Mouse (Mus musculus): ENCODE measurements around the gene AU015836. TPM values are rescaled to one million over a fixed set of nuclear protein-coding genes. Genes with fewer than 3 reads are reported as not detected.
A peak's percentile ranks its signal among the peaks of the same experiment; 100 is the strongest.
"Not testable (repeated sequence)": the region's sequence is repeated elsewhere in the genome, so short reads cannot be mapped to it uniquely, and the experiment has no call there.

Gene AU015836
- polyA plus RNA-seq (2012; rRNA removed) = 0.05 and 0.06 TPM in 2 replicates

GRCm38 (mm10) chrX:93968444-93968843 lies at the start of gene AU015836:
Gene AU015836 (plus strand): TSS chrX:93968659.
- WGBS = 63% methylated on average over 14 of the region's 14 CpGs
- Histone ChIP-seq H3K4me1 (ENCODE audit: control insufficient read depth, insufficient read depth, low read length) (no peaks in the 10 kb centered on the region), H3K4me3 (replicated peaks; ENCODE audit: extremely low read depth, low read depth, low read length) (no peak within 1 kb of the TSS)
- no peak for DNase-seq
- no peak for TF ChIP-seq POLR2A (IDR thresholded peaks at IDR 0.05; ENCODE audit: borderline replicate concordance, extremely low read depth, low read depth, low read length)
- no peak for TF ChIP-seq CTCF (IDR thresholded peaks at IDR 0.05; ENCODE audit: insufficient read depth, low read length)

- DNase-seq = no peak
- 58% methylated on average over 3 of the region's 3 CpGs for WGBS
- TF ChIP-seq CTCF (IDR thresholded peaks at IDR 0.05; ENCODE audit: insufficient read depth, low read length) = no peak
- no peak for TF ChIP-seq POLR2A (IDR thresholded peaks at IDR 0.05; ENCODE audit: borderline replicate concordance, extremely low read depth, low read depth, low read length)
- Histone ChIP-seq H3K4me1 (ENCODE audit: control insufficient read depth, insufficient read depth, low read length) (no peaks in the 10 kb centered on the region), H3K4me3 (replicated peaks; ENCODE audit: extremely low read depth, low read depth, low read length) (no peak overlapping the region)
Observed at GRCm38 (mm10) chrX:93919017-93919416, 49.4 kb upstream of the AU015836 start.

DNA sequence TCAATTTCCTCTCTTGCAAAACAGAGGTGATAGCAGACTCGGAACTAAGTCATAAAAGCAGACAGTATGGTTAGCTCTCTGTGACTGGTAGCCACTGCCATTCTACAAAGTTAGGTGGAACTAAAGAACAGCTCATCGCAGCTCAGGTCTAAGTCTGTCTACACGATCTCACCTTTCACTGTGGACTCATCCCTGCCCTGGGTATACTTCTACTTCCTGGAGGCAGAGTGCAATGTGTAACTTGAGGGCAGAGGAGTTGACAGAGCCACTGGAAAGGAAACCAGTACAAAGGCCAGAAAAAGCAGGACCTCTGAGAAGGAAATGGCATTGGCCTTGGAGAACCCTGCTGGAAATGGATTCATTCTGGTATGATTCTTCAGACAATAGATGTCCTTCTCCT lies 40.1 kb upstream of the AU015836 start:
- Histone ChIP-seq H3K4me3 (replicated peaks; ENCODE audit: extremely low read depth, low read depth, low read length) (no peak overlapping the region), H3K4me1 (ENCODE audit: control insufficient read depth, insufficient read depth, low read length) (no peaks in the 10 kb centered on the region)
- TF ChIP-seq CTCF (IDR thresholded peaks at IDR 0.05; ENCODE audit: insufficient read depth, low read length) (no peak), POLR2A (IDR thresholded peaks at IDR 0.05; ENCODE audit: borderline replicate concordance, extremely low read depth, low read depth, low read length) (no peak)
- DNase-seq = no peak
- WGBS = 75% methylated on average over 3 of the region's 3 CpGs

DNA sequence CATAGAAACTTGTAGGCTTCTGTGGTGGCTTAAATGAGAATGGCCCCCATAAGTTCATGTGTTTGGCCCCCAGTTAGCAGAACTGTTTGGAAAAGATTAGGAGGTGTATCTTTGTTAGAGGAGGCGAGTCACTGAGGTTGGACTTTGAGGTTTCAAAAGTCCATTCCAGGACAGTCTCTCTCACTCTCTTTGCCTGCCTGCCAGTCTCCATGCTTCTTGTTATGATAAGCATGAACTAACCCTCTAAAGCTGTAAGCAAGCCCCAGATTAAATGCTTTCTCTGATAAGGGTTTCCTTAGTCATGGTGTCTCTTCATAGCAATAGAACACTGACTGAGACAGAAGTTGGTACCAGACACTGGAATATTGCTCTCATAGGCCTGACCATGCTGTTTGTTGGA lies 39.7 kb upstream of the AU015836 start:
- no peaks in the 10 kb centered on the region for H3K4me1 ChIP-seq (ENCODE audit: control insufficient read depth, insufficient read depth, low read length)
- TF ChIP-seq CTCF (IDR thresholded peaks at IDR 0.05; ENCODE audit: insufficient read depth, low read length) (no peak), POLR2A (IDR thresholded peaks at IDR 0.05; ENCODE audit: borderline replicate concordance, extremely low read depth, low read depth, low read length) (no peak)
- no peak overlapping the region for H3K4me3 ChIP-seq (replicated peaks; ENCODE audit: extremely low read depth, low read depth, low read length)
- DNase-seq = no peak
- WGBS = 76% methylated on average over 1 of the region's 1 CpGs

DNA sequence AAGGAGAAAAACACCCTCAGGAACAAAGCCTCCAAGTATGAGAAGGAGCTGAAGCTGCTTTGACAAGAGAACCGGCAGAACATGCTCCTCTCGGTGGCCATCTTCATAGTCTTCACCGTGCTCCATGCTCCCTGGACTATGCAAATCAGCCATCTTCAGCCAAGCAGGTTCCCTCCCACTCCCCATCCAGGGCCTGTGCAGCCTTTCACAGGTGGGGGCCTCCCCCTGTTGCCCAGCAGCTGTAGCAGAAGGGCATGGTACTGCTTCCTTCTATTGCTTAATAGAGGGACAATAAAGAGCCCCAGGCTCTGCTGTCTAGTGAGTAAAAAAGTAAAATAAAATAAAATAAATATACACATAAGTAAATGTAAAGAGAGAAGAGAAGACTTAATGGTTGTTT lies 36.8 kb upstream of the AU015836 start:
- no peaks in the 10 kb centered on the region for H3K4me1 ChIP-seq (ENCODE audit: control insufficient read depth, insufficient read depth, low read length)
- DNase-seq = no peak
- WGBS = 78% methylated on average over 3 of the region's 3 CpGs

DNA sequence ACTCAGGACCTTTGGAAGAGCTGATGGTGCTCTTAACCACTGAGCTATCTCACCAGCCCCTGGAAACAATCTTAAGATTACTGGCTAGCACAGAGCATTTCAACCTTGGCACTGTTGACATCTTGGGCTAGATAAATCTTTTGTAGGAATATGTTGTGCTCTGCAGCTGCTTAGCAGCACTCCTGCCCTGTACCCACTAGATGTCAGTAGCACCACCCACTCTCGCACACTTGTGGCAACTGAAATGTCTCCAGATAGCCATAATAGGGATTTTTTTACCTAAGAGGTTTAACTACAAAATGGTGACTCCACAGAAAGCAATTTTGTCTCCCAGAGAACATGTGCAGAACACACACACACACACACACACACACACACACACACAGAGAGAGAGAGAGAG lies 11.7 kb upstream of the AU015836 start:
- DNase-seq = no peak
- no peak overlapping the region for H3K4me3 ChIP-seq (replicated peaks; ENCODE audit: extremely low read depth, low read depth, low read length)
- TF ChIP-seq POLR2A (IDR thresholded peaks at IDR 0.05; ENCODE audit: borderline replicate concordance, extremely low read depth, low read depth, low read length) = no peak
- TF ChIP-seq CTCF (IDR thresholded peaks at IDR 0.05; ENCODE audit: insufficient read depth, low read length) = peak; percentile 56
- H3K4me1 ChIP-seq (ENCODE audit: control insufficient read depth, insufficient read depth, low read length) = no peaks in the 10 kb centered on the region
- WGBS = 37% methylated on average over 1 of the region's 1 CpGs

More for the DNA sequence above, 36.8 kb upstream of the AU015836 start:
- no peak overlapping the region for H3K4me3 ChIP-seq (replicated peaks; ENCODE audit: extremely low read depth, low read depth, low read length)
- TF ChIP-seq POLR2A (IDR thresholded peaks at IDR 0.05; ENCODE audit: borderline replicate concordance, extremely low read depth, low read depth, low read length) (no peak), CTCF (IDR thresholded peaks at IDR 0.05; ENCODE audit: insufficient read depth, low read length) (no peak)

DNA sequence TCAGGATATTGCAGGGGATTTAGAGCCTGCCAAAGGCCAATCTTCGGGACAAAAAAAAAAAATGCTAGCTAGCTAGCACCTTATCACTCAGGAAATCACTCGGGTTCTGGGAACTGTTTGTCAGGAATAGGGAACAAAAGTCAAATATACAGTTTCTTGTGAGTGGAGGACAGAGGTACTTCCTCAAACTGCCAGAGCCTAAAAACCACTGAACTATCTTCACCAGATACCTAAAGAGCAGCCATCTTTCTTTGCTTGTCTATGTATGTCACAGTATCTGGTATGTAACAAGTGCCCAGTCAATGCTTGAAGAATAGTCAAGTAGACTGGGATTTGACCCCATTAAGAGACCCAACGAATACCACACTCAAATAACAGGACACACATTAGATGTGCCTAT lies 10.0 kb upstream of the AU015836 start:
- DNase-seq = no peak
- H3K4me3 ChIP-seq (replicated peaks; ENCODE audit: extremely low read depth, low read depth, low read length) = no peak overlapping the region
- TF ChIP-seq CTCF (IDR thresholded peaks at IDR 0.05; ENCODE audit: insufficient read depth, low read length) (no peak), POLR2A (IDR thresholded peaks at IDR 0.05; ENCODE audit: borderline replicate concordance, extremely low read depth, low read depth, low read length) (no peak)
- no peaks in the 10 kb centered on the region for H3K4me1 ChIP-seq (ENCODE audit: control insufficient read depth, insufficient read depth, low read length)
- WGBS = 37% methylated on average over 3 of the region's 3 CpGs

DNA sequence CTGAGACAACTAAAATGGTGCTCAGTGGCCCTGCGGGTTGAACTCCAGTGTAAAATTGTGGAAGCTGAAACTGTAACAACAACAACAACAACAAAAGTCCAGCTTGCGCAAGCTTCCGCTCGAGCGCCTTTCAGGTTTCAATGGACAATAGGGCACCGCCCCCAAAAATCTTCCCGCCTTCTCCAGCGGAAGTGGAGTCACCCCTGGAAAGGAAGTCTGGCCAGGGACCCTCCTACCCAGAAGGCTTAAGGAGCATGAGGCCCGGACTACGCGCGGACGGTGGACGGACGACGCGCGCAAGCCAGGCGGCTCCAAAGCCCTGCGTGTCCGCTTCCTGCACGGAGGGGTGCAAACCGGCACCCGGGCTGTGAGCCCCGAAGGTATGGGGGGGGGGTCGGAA lies 11.9 kb downstream of the AU015836 start:
- DNase-seq = no peak
- TF ChIP-seq CTCF (IDR thresholded peaks at IDR 0.05; ENCODE audit: insufficient read depth, low read length) (no peak), POLR2A (IDR thresholded peaks at IDR 0.05; ENCODE audit: borderline replicate concordance, extremely low read depth, low read depth, low read length) (no peak)
- Histone ChIP-seq H3K4me1 (ENCODE audit: control insufficient read depth, insufficient read depth, low read length) (no peaks in the 10 kb centered on the region), H3K4me3 (replicated peaks; ENCODE audit: extremely low read depth, low read depth, low read length) (no peak overlapping the region)
- 89% methylated on average over 26 of the region's 26 CpGs for WGBS

- WGBS = 76% methylated on average over 3 of the region's 3 CpGs
- TF ChIP-seq POLR2A (IDR thresholded peaks at IDR 0.05; ENCODE audit: borderline replicate concordance, extremely low read depth, low read depth, low read length) = no peak
- no peak for TF ChIP-seq CTCF (IDR thresholded peaks at IDR 0.05; ENCODE audit: insufficient read depth, low read length)
- Histone ChIP-seq H3K4me1 (ENCODE audit: control insufficient read depth, insufficient read depth, low read length) (no peaks in the 10 kb centered on the region), H3K4me3 (replicated peaks; ENCODE audit: extremely low read depth, low read depth, low read length) (no peak overlapping the region)
- DNase-seq = no peak
Observed at GRCm38 (mm10) chrX:93982193-93982592, 13.7 kb downstream of the AU015836 start.

DNA sequence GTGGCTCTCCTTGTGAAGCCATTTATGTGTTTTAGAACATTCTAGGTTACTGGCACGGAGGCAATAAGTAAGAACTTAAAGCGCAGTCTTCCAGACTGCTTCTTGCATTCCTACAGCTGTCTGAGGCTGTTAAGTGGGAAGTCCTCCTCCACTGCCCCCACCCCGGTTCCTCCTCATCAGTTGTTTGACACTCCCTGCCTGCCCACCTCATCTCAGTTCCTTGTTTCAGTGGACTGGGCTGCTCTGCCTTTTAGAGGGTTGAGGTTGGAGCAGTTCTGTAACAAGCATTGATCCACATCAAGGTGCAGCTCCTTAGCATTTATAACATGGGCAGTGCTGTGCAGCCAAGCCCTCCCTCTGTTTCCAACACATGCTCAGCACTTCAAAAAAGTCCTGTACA lies 16.6 kb downstream of the AU015836 start:
- H3K4me3 ChIP-seq (replicated peaks; ENCODE audit: extremely low read depth, low read depth, low read length); H3K4me1 ChIP-seq (ENCODE audit: control insufficient read depth, insufficient read depth, low read length); DNase-seq: not testable (repeated sequence)
- WGBS = 76% methylated on average over 3 of the region's 3 CpGs

GRCm38 (mm10) chrX:94006991-94007390 lies 38.5 kb downstream of the AU015836 start:
- DNase-seq = no peak
- H3K4me3 ChIP-seq (replicated peaks; ENCODE audit: extremely low read depth, low read depth, low read length) = no peak overlapping the region
- H3K4me1 ChIP-seq (ENCODE audit: control insufficient read depth, insufficient read depth, low read length) = no peaks in the 10 kb centered on the region
- WGBS = 81% methylated on average over 3 of the region's 3 CpGs
- TF ChIP-seq CTCF (IDR thresholded peaks at IDR 0.05; ENCODE audit: insufficient read depth, low read length) = no peak
- TF ChIP-seq POLR2A (IDR thresholded peaks at IDR 0.05; ENCODE audit: borderline replicate concordance, extremely low read depth, low read depth, low read length) = no peak
